Mouse (Mus musculus): ENCODE data around the gene Glod4. TPM values are rescaled to one million over a fixed set of nuclear protein-coding genes. Genes with fewer than 3 reads are reported as not detected.

The Glod4 gene
- 103 TPM for polyA plus RNA-seq (2015; fragmentation: Illumina TruSeq; extraction: RNeasy Lipid Tissue Mini Kit (QIAGEN cat#74804); ENCODE audit: low read depth, low replicate concordance)

DNA sequence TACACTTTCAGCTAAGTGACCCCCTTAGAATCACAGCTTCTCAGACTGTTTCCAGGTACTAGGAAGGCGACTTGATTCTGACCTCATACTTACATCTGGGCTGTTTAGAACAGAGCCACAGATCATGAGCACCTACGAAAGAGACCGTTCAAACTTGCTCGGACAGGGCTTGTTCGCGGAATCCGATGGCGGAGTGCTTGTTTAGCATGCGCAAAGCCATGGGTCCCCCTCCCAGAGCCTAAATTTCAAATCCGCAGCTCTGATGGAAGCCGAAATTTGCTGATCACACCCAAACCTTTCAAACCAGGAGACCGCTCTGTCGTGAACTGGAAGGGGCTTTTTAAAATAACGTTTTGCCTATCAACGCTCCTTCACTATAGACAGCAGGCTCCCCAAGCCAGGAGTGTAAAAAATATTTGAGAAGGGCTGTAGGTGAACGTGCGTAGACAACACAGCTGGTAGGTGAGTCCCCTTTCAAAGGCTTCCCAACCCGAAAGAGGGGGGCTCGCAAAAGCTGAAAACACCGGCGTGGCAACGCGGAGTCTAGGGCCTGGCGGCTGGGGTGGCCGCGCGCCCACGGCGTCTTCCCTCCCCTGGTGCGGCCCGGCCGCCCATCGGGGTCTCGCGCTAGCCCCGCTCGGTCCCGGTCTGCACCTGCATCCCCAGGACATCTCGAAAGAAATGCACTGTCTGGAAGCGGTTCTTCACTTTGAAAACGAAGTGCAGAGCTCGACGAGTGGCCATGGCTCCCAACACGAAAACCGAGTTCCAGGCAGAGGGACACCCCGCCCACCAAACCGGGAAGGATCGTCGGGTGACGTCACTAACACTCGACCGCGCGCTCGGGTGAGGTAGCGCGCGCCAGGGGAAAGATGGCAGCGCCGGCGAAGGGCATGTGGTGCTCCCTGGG, at the start of gene Glod4, which contains the start of gene Mrm3:
TSS of gene Glod4 (minus strand) at position 825 of the 910 bp plus-strand sequence.
TSS of gene Mrm3 (plus strand) at position 815 of the 910 bp plus-strand sequence.

DNA sequence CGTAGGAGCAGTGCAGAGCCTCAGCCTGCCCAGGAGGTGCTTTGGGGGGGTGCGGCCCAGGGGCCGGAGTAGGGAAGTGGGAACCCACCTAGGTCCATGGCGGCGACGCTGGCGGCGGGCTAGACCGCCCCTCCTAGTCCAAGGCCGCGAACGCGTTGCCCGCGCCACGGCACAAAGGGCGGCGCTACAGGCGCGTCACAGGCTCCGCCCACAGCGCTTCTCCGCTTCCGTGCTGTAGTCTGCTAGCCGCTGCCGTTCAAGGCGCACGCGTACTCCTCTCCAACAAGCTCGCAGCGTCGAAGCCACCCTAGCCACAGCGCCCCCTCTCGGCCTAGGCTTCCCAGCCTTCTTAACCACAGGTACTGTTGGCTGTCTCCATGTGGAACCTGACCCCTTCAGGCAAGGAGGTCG, 26.1 kb downstream of the Glod4 start, which contains the start of the genes Dbil5 and Gemin4:
TSS of gene Dbil5 (plus strand) at position 219 of the 411 bp plus-strand sequence.
TSS of gene Gemin4 (minus strand) at position 275 of the 411 bp plus-strand sequence.

DNA sequence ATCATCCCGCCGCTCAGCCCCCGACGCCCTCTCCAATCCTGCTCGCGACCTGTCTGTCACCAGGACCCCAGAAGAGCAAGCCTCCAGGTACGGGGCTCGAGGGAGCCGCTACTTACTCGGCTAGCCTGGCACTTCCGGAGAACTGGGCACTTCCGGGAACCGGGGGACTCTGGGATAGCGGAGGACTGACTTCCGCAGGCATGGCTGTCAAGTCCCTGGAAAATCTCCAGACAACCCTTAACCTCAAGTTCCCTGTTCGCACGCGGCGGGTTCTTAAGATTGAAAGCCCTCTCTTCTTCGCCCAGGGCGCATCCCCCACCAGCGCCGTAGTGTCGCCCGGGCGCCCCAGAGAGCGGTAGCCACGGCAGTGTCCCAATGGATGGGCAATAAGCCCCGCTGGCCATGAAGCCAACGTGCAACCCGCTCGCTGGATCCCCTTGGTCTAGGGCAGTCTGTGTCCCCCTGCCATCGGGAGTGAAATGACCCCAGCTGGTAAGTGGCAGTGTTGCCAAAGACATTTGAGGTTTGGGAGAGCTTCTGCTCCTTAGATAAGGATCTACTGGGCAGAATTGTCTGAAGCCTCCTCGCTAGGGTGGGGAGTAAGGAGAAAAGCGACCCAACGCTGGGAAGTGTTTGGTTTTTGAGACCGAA, 63.9 kb downstream of the Glod4 start, which contains the start of the genes Vps53 and Fam57a:
TSS of gene Vps53 (minus strand) at position 153 of the 651 bp plus-strand sequence.
TSS of gene Fam57a (plus strand) at position 177 of the 651 bp plus-strand sequence.

Other genes with a start within 250 kb of the Glod4 start
- 6.2 TPM for gene 1700016K19Rik, start 243.8 kb downstream of the Glod4 start, polyA plus RNA-seq (2015; fragmentation: Illumina TruSeq; extraction: RNeasy Lipid Tissue Mini Kit (QIAGEN cat#74804); ENCODE audit: low read depth, low replicate concordance)
- 10.1 TPM for gene Rflnb, start 215.9 kb downstream of the Glod4 start, polyA plus RNA-seq (2015; fragmentation: Illumina TruSeq; extraction: RNeasy Lipid Tissue Mini Kit (QIAGEN cat#74804); ENCODE audit: low read depth, low replicate concordance)
- 61.1 TPM for gene Vps53, start 64.1 kb downstream of the Glod4 start, polyA plus RNA-seq (2015; fragmentation: Illumina TruSeq; extraction: RNeasy Lipid Tissue Mini Kit (QIAGEN cat#74804); ENCODE audit: low read depth, low replicate concordance)
- gene Fam57a, start 64.1 kb downstream of the Glod4 start, polyA plus RNA-seq (2015; fragmentation: Illumina TruSeq; extraction: RNeasy Lipid Tissue Mini Kit (QIAGEN cat#74804); ENCODE audit: low read depth, low replicate concordance) = 22.8 TPM
- 1.0 TPM for gene Dbil5, start 26.1 kb downstream of the Glod4 start, polyA plus RNA-seq (2015; fragmentation: Illumina TruSeq; extraction: RNeasy Lipid Tissue Mini Kit (QIAGEN cat#74804); ENCODE audit: low read depth, low replicate concordance)
- 7.7 TPM for gene Gemin4, start 26.1 kb downstream of the Glod4 start, polyA plus RNA-seq (2015; fragmentation: Illumina TruSeq; extraction: RNeasy Lipid Tissue Mini Kit (QIAGEN cat#74804); ENCODE audit: low read depth, low replicate concordance)
- gene Mrm3, start within 50 bp of the Glod4 start, polyA plus RNA-seq (2015; fragmentation: Illumina TruSeq; extraction: RNeasy Lipid Tissue Mini Kit (QIAGEN cat#74804); ENCODE audit: low read depth, low replicate concordance) = 16.2 TPM
- gene Nxn, start 155.4 kb upstream of the Glod4 start, polyA plus RNA-seq (2015; fragmentation: Illumina TruSeq; extraction: RNeasy Lipid Tissue Mini Kit (QIAGEN cat#74804); ENCODE audit: low read depth, low replicate concordance) = 9.4 TPM
- gene Timm22, start 163.2 kb upstream of the Glod4 start, polyA plus RNA-seq (2015; fragmentation: Illumina TruSeq; extraction: RNeasy Lipid Tissue Mini Kit (QIAGEN cat#74804); ENCODE audit: low read depth, low replicate concordance) = 49.8 TPM